Mouse (Mus musculus): ENCODE data around the gene Glp2r. TPM values are rescaled to one million over a fixed set of nuclear protein-coding genes. Genes with fewer than 3 reads are reported as not detected.

The Glp2r gene
- total RNA-seq, 2 experiments from 2014 or later = 0.30 to 0.34 TPM

DNA sequence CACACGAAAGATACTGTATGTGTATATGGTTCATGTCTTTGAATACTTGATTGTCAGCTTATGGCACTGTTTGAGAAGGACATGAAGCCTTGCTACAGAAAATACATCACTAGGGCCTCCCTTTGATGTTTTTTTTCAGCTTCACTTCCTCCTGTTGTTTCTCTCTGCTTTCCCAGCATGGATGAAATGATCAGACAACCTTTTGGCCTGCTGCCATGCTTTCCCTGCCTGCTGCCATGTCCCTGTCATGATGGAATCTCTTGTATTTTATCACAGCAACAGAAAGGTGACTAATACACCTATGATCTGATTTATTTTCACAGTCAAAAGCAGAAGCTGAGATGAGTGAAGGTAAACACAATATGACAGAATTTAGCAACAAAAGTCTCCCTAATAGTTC, 37.2 kb downstream of the Glp2r start:
- peak; percentile 19 for DNase-seq
- intact Hi-C loops (cut with DNase I) = no loop called here

- intact Hi-C loops (cut with DNase I) = no loop called here
- no peak for DNase-seq
These were observed 39.9 kb downstream of the Glp2r start for GRCm38 (mm10) chr11:67731056-67731455.

GRCm38 (mm10) chr11:67728726-67729125, 42.2 kb downstream of the Glp2r start:
- DNase-seq = no peak
- intact Hi-C loops (cut with DNase I) = no loop called here

DNA sequence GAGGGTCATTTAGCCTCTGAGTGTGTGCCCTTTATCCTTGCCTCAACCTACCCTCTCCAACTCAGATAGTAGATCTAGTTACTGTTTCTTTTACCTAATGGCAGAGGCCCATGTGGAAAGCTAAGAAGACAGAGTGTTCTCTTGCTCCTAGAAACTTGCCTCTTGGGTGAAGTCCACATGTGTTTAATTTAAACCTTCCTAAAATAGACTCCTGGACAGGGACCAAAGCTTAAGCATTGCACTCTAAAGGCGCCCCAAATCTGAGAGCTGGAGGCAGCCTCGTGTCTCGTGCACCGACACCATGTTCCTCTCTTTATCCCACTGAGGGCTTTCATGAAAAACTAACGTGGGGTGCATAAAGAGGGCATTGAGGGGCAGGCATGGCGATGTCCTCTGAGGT, 43.9 kb downstream of the Glp2r start:
- intact Hi-C loops (cut with DNase I) = no loop called here
- no peak for DNase-seq

DNA sequence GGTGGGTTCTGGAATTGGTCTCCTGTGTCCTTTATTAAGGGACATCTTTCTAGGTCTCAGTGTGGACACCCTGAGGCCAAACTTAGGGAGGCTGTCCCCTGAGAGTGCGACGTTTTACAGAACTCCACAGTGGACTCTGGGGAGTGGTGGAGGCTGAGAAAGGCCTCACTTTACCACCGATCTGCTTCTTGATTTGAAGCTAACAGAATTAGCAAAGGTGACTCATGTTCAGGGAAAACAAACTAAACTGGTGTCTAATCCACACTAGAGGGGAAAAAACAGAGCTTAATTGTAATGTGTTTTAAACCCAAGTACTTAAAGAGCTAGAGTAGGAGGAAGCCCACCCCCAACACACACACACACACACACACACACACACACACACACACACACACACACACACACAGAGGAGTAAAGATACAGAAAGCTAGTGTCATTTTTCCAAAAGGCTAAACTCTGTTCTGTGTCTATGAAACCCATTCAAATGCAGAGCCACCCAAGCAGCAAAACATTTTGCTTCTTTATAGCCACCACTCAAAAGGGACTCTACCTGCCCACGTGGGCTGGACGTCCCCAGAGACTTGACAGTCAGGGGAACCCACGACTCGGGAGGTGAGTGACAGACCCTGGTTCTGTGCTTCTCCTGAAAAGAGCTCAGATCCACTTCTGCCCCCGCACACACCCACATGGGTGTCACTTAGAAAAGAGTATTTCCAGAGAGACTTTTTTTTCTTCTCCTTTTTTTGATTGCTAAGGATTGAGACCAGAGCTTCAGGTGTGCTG, 47.5 kb downstream of the Glp2r start:
- DNase-seq = no peak

DNA sequence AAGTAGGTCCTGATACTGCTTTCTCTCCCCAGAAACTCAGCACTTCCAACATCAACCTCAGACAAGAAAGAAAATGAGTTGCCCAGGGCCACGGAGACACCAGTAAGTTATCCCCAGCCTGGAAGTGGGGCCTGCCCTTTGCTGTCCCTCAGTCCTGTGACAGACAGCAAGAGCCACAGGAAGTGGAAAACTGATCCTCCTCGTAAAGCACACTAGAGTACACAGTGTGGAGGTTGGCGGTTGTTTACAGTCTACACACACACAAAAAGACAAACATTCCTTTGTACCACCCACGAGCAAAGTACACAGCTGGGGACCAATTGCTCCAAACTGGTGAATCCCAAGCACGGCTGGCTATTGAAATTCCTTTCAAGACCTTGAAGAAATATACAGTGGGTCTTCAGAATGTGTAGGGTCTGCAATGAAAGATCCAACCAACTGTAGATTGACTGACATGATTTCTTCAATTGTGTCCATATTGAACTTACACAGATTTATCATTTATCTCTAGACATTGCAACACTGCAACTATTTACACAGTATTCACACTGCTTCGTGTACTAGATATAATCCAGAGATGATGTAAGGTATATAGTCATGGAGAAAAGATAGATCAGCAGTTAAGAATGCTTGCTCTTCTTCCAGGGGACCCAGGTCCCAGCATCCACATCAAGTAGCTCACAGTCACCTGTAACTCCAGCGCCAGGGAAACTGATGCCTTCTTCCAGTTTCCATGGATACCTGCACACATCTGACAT, 48.4 kb downstream of the Glp2r start:
- no peak for DNase-seq
- intact Hi-C loops (cut with DNase I) = no loop called here

More for the DNA sequence above, 47.5 kb downstream of the Glp2r start:
- intact Hi-C loops (cut with DNase I) = no loop called here

- intact Hi-C loops (cut with DNase I) = no loop called here
- DNase-seq = no peak
These were observed 49.5 kb downstream of the Glp2r start for GRCm38 (mm10) chr11:67721485-67721884.

GRCm38 (mm10) chr11:67715382-67715781, 55.6 kb downstream of the Glp2r start:
- intact Hi-C loops (cut with DNase I) = no loop called here
- no peak for DNase-seq

DNA sequence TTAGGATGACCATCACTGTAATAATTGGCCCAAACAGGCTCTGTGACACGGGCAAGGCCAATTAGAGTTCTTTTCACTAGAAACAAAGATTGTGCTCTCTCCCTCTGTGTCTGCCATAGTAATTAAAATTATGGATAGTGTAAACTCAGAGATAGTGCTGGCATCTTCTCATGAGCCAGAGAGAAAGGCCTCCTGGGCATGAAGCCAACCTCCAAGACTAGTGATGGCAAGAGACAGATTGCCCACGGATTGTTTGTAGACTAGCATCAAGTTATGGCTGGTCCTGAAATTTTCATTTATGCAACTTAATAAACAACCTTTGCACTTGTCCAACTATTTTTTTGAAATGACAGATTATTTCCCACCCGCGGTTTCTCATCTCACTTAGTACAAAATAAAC, 58.0 kb downstream of the Glp2r start:
- intact Hi-C loops (cut with DNase I) = no loop called here
- peak; percentile 60 for DNase-seq

DNA sequence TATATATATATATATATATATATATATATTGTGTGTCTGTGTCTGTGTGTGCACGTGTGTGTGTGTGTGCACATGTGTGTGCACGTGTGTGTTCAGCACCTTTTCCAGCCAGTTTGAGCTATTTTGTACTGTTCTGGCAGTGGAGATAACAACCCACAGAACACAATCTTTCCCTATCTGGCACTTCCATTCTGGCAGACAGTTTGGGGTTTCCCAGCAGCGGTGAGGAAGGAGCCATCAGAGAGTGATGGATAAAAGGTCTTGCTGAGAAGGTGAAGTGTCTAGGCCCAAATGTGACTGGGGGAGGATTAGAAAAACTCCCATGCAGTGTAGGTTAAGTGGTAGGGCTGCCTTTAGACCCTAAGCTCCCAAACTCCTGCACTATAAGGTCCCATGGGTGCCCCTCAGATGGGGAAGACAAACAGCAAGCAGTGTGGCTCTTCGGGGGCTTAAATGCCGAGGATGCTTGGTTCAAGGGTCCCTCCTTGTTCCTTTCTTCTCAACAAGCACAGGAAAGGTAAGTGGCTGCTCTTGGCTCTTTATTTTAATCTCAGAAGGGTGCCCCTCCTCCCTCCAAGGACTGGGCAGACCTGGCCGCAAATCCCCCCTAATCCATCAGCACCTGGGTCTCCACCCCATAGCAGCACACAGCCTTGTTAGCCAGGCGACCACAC, 76.1 kb downstream of the Glp2r start, which contains the start of gene Rcvrn:
TSS of gene Rcvrn (plus strand) at position 624 of the 674 bp plus-strand sequence.
- intact Hi-C loops (cut with DNase I) = no loop called here
- DNase-seq = no peak

- intact Hi-C loops (cut with DNase I) = no loop called here
- no peak for DNase-seq
These were observed 84.8 kb downstream of the Glp2r start for GRCm38 (mm10) chr11:67686109-67686508.

GRCm38 (mm10) chr11:67681871-67682270, 89.1 kb downstream of the Glp2r start:
- no peak for DNase-seq
- intact Hi-C loops (cut with DNase I) = no loop called here

GRCm38 (mm10) chr11:67679930-67680329, 91.0 kb downstream of the Glp2r start:
- intact Hi-C loops (cut with DNase I) = loop anchor here (5.0 kb wide), 1 partner anchor 568 kb away; no protein-coding TSS in a partner anchor
- no peak for DNase-seq

GRCm38 (mm10) chr11:67679300-67679699, 91.7 kb downstream of the Glp2r start:
- no peak for DNase-seq
- intact Hi-C loops (cut with DNase I) = loop anchor here (5.0 kb wide), 1 partner anchor 567 kb away; no protein-coding TSS in a partner anchor

- DNase-seq = peak; percentile 58
- intact Hi-C loops (cut with DNase I) = loop anchor here (5.0 kb wide), 1 partner anchor 564 kb away; no protein-coding TSS in a partner anchor
These were observed 95.1 kb downstream of the Glp2r start for GRCm38 (mm10) chr11:67675562-67676540.

DNA sequence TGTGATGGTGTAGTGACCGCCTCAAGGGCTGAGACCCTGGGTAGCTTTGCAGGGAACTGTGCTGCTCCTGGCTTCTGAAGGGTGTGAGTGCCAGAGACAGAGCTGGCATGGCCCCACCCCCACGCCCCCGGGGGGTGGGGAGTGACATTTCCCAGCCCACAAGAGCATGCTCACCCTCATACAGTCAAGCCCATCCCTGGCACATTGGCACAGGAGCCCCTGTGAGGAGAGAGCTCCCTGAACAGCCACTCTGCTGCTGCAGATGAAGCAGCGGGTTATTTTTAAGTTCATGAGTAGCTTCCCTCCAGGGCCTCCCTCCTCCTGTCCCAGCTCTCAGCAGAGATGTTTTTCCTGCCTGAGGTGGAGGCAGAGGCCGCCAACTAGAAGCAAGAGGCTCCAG, 98.8 kb downstream of the Glp2r start:
- no peak for DNase-seq
- intact Hi-C loops (cut with DNase I) = no loop called here

DNA sequence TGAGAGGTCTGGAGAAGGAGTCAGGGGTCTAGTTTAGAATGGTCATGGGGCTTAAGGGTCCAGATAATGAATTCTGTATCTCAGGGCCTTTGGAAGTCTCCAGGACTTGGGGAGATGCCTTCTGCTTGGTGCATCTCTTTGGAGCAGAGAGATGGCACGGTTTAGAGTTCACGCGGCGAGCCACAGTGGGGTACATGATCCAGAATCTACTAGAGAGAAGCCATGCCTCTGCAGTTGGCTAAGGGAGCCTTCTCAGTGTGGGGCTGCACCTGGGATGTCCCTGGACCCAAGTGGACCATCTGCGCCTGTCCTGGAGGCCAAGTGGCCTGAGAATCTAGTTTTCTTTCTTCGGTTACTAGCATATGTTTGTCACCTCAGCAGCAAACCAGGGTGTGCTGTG, 100.9 kb downstream of the Glp2r start:
- intact Hi-C loops (cut with DNase I) = no loop called here
- DNase-seq = peak; percentile 61

- intact Hi-C loops (cut with DNase I) = no loop called here
- peak; percentile 22 for DNase-seq
These were observed 102.4 kb downstream of the Glp2r start for GRCm38 (mm10) chr11:67668460-67669007.

DNA sequence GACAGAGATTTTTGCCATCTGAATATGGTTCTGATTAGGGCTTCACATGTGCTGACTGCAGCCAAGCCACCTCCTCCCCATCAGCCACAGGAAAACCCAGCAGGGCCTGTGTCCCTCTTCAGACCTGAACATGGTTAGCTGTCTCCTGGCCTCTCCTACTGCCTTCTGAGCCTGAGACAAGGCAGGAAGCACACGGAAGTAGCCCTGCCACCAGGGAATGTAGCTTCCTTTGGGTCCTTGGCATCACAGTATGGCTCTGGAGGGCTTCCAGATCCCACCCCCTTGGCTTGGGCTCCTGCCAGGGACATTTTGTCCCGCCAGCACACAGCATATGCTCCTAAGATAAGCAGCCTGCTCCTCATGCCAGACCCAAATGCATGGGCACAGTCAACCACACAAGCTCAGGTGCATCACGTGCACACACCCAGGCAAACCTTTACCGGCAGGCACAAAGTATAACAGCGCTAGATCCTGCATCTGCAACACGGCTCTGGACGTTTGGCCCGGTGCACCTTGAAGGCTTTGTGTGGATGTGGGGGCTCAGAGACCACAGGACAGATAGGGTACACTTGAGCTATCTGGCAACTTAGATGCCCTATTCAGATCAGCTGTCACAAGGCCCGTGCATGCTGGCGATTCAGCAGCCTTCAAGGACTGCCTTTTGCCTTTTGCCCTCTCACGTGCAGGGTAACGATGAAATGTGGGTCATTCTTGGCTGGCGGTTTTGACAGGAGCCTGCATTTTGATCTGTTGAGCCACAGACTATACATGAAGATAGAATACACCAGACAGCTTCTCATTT, 103.2 kb downstream of the Glp2r start:
- intact Hi-C loops (cut with DNase I) = no loop called here
- peak; percentile 79 for DNase-seq

Measured in left cerebral cortex, postnatal 4 days (tissue).